Mouse (Mus musculus): ENCODE results near the gene AC140267.1. TPM values are rescaled to one million over a fixed set of nuclear protein-coding genes. Genes with fewer than 3 reads are reported as not detected.

AC140267.1 gene
- polyA plus RNA-seq, 1 experiment from 2014 or later: not detected

GRCm38 (mm10) chr15:80256242-80256641 lies 20.6 kb downstream of the AC140267.1 start:
- no peak for DNase-seq (ENCODE audit: low spot score)
- H3K36me3 ChIP-seq (ENCODE audit: control insufficient read depth, insufficient read depth, low read length): peaks cover 15% of the 10 kb centered on the region

GRCm38 (mm10) chr15:80256656-80257601 lies 21.3 kb downstream of the AC140267.1 start:
- DNase-seq (ENCODE audit: low spot score): no peak
- Histone ChIP-seq H3K4me2 (replicated peaks; ENCODE audit: low read depth, low read length) (peak overlapping the region; percentile 86), H3K4me1 (replicated peaks; ENCODE audit: control insufficient read depth, insufficient read depth, low read length) (peaks cover 12% of the 10 kb centered on the region; the same call in 1 of the 2 replicates), H3K4me3 (ENCODE audit: low read depth, low read length) (peak overlapping the region; percentile 100), H3K27me3 (ENCODE audit: control insufficient read depth, insufficient read depth, low read length) (no peaks in the 10 kb centered on the region), H3K9me3 (ENCODE audit: control insufficient read depth, low read length) (no peaks in the 10 kb centered on the region), H3K36me3 (ENCODE audit: control insufficient read depth, insufficient read depth, low read length) (peaks cover 15% of the 10 kb centered on the region), H3K9ac (ENCODE audit: low read depth, low read length) (peak overlapping the region; percentile 100), H3K27ac (ENCODE audit: low read depth, low read length) (peak overlapping the region; percentile 96)
- no peak for ATAC-seq (ENCODE audit: low FRiP score)
- WGBS: 67% methylated on average over 12 of the region's 12 CpGs

More at GRCm38 (mm10) chr15:80256242-80256641, 20.6 kb downstream of the AC140267.1 start:
- WGBS: 13% methylated on average over 16 of the region's 16 CpGs
- no peak for ATAC-seq (ENCODE audit: low FRiP score)
- Histone ChIP-seq H3K4me1 (replicated peaks; ENCODE audit: control insufficient read depth, insufficient read depth, low read length) (peaks cover 12% of the 10 kb centered on the region; the same call in 1 of the 2 replicates), H3K4me3 (ENCODE audit: low read depth, low read length) (peak overlapping the region; percentile 100), H3K9ac (ENCODE audit: low read depth, low read length) (peak overlapping the region; percentile 100), H3K4me2 (replicated peaks; ENCODE audit: low read depth, low read length) (peak overlapping the region; percentile 86), H3K9me3 (ENCODE audit: control insufficient read depth, low read length) (no peaks in the 10 kb centered on the region), H3K27me3 (ENCODE audit: control insufficient read depth, insufficient read depth, low read length) (no peaks in the 10 kb centered on the region), H3K27ac (ENCODE audit: low read depth, low read length) (peak overlapping the region; percentile 96)

GRCm38 (mm10) chr15:80257602-80258239 lies 22.1 kb downstream of the AC140267.1 start:
- no peaks in the 10 kb centered on the region for H3K9me3 ChIP-seq (ENCODE audit: control insufficient read depth, low read length)
- no peaks in the 10 kb centered on the region for H3K27me3 ChIP-seq (ENCODE audit: control insufficient read depth, insufficient read depth, low read length)
- WGBS: 37% methylated on average over 4 of the region's 4 CpGs
- ATAC-seq (ENCODE audit: low FRiP score) (no peak), DNase-seq (ENCODE audit: low spot score) (no peak)
- no peak overlapping the region for H3K27ac ChIP-seq (ENCODE audit: low read depth, low read length)
- peaks cover 12% of the 10 kb centered on the region; the same call in 1 of the 2 replicates for H3K4me1 ChIP-seq (replicated peaks; ENCODE audit: control insufficient read depth, insufficient read depth, low read length)
- H3K4me3 ChIP-seq (ENCODE audit: low read depth, low read length): peak overlapping the region; percentile 12
- H3K36me3 ChIP-seq (ENCODE audit: control insufficient read depth, insufficient read depth, low read length): peaks cover 15% of the 10 kb centered on the region
- H3K4me2 ChIP-seq (replicated peaks; ENCODE audit: low read depth, low read length): 0 out of 2 replicates have a peak overlapping the region, but pooled peaks have one; percentile 4
- 0 out of 2 replicates have a peak overlapping the region, but pooled peaks have one; percentile 7 for H3K9ac ChIP-seq (ENCODE audit: low read depth, low read length)

GRCm38 (mm10) chr15:80258240-80259170 lies 22.9 kb downstream of the AC140267.1 start:
- Histone ChIP-seq H3K4me2 (replicated peaks; ENCODE audit: low read depth, low read length) (0 out of 2 replicates have a peak overlapping the region, but pooled peaks have one; percentile 4), H3K27me3 (ENCODE audit: control insufficient read depth, insufficient read depth, low read length) (no peaks in the 10 kb centered on the region), H3K27ac (ENCODE audit: low read depth, low read length) (0 out of 2 replicates have a peak overlapping the region, but pooled peaks have one; percentile 53), H3K4me3 (ENCODE audit: low read depth, low read length) (no peak overlapping the region), H3K9ac (ENCODE audit: low read depth, low read length) (no peak overlapping the region), H3K36me3 (ENCODE audit: control insufficient read depth, insufficient read depth, low read length) (peaks cover 15% of the 10 kb centered on the region), H3K9me3 (ENCODE audit: control insufficient read depth, low read length) (no peaks in the 10 kb centered on the region), H3K4me1 (replicated peaks; ENCODE audit: control insufficient read depth, insufficient read depth, low read length) (peaks cover 15% of the 10 kb centered on the region; the same call in 1 of the 2 replicates)
- ATAC-seq (ENCODE audit: low FRiP score): no peak
- WGBS: 68% methylated on average over 11 of the region's 11 CpGs
- no peak for DNase-seq (ENCODE audit: low spot score)

DNA sequence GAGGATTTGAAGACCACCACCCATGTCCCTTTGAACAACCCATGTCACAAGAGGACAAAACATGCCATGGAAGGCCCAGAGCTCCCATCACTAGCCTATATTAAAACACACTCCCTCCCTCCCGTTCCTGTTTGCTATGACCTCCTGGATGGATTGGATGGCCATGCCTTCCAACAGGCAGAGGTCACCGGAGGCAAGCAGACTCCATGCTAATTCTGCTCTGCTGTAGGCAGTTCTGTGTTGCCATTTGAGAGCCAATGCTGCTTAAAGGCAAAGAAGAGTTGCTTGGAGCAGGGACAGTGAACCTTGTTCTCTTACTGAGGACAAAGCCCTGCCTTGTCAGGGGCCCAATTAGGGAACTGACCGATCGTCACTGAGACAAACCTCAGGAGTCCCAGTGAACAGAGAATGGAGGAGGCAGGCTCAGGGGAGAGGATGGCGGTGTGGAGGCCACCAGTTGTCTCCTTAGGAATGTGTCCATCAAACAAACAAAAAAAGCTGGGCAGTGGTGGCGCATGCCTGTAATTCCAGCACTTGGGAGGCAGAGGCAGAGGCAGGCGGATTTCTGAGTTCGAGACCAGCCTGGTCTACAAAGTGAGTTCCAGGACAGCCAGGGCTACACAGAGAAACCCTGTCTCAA lies 23.9 kb downstream of the AC140267.1 start:
- 68% methylated on average over 8 of the region's 8 CpGs for WGBS
- H3K4me2 ChIP-seq (replicated peaks; ENCODE audit: low read depth, low read length): no peak overlapping the region
- H3K9ac ChIP-seq (ENCODE audit: low read depth, low read length): no peak overlapping the region
- H3K27ac ChIP-seq (ENCODE audit: low read depth, low read length): no peak overlapping the region
- H3K4me1 ChIP-seq (replicated peaks; ENCODE audit: control insufficient read depth, insufficient read depth, low read length): peaks cover 11% of the 10 kb centered on the region; the same call in 1 of the 2 replicates
- no peak for ATAC-seq (ENCODE audit: low FRiP score)
- no peaks in the 10 kb centered on the region for H3K9me3 ChIP-seq (ENCODE audit: control insufficient read depth, low read length)
- peaks cover 15% of the 10 kb centered on the region for H3K36me3 ChIP-seq (ENCODE audit: control insufficient read depth, insufficient read depth, low read length)
- H3K27me3 ChIP-seq (ENCODE audit: control insufficient read depth, insufficient read depth, low read length): no peaks in the 10 kb centered on the region
- no peak overlapping the region for H3K4me3 ChIP-seq (ENCODE audit: low read depth, low read length)
- DNase-seq (ENCODE audit: low spot score): no peak

- ATAC-seq (ENCODE audit: low FRiP score): no peak
- H3K4me1 ChIP-seq (replicated peaks; ENCODE audit: control insufficient read depth, insufficient read depth, low read length): peaks cover 11% of the 10 kb centered on the region; the same call in 1 of the 2 replicates
Observed at GRCm38 (mm10) chr15:80260677-80261076, 25.0 kb downstream of the AC140267.1 start.

DNA sequence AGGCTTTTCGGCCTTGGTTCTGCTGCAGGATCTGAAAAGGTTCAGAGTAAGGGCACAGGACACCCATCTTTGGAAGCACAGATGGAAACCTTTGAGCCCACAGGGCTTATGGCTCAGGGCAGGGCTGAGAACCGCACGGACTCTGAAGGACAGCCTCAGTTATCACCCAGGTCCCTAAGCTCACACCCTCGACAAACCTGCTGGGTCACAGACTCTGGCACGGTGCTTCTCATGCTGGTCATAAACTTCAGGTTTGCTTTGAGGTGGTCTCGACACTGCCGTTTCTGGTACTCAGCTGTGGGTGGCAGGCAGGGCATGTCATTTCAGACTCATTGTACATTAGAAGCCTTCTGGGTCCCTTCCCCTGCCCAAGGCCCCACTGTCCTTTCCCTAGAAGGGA lies 25.5 kb downstream of the AC140267.1 start:
- Histone ChIP-seq H3K27me3 (ENCODE audit: control insufficient read depth, insufficient read depth, low read length) (no peaks in the 10 kb centered on the region), H3K36me3 (ENCODE audit: control insufficient read depth, insufficient read depth, low read length) (peaks cover 15% of the 10 kb centered on the region), H3K4me3 (ENCODE audit: low read depth, low read length) (no peak overlapping the region), H3K27ac (ENCODE audit: low read depth, low read length) (no peak overlapping the region), H3K4me2 (replicated peaks; ENCODE audit: low read depth, low read length) (no peak overlapping the region), H3K4me1 (replicated peaks; ENCODE audit: control insufficient read depth, insufficient read depth, low read length) (peaks cover 11% of the 10 kb centered on the region; the same call in 1 of the 2 replicates), H3K9me3 (ENCODE audit: control insufficient read depth, low read length) (no peaks in the 10 kb centered on the region), H3K9ac (ENCODE audit: low read depth, low read length) (no peak overlapping the region)
- 82% methylated on average over 7 of the region's 7 CpGs for WGBS
- DNase-seq (ENCODE audit: low spot score) (no peak), ATAC-seq (ENCODE audit: low FRiP score) (no peak)

More at GRCm38 (mm10) chr15:80260677-80261076, 25.0 kb downstream of the AC140267.1 start:
- peak; percentile 92 for DNase-seq (ENCODE audit: low spot score)
- no peaks in the 10 kb centered on the region for H3K9me3 ChIP-seq (ENCODE audit: control insufficient read depth, low read length)
- H3K36me3 ChIP-seq (ENCODE audit: control insufficient read depth, insufficient read depth, low read length): peaks cover 15% of the 10 kb centered on the region
- H3K9ac ChIP-seq (ENCODE audit: low read depth, low read length): no peak overlapping the region
- H3K27me3 ChIP-seq (ENCODE audit: control insufficient read depth, insufficient read depth, low read length): no peaks in the 10 kb centered on the region
- H3K4me3 ChIP-seq (ENCODE audit: low read depth, low read length): no peak overlapping the region
- H3K4me2 ChIP-seq (replicated peaks; ENCODE audit: low read depth, low read length): no peak overlapping the region
- 17% methylated on average over 3 of the region's 3 CpGs for WGBS
- no peak overlapping the region for H3K27ac ChIP-seq (ENCODE audit: low read depth, low read length)
